Mouse (Mus musculus) small intestine, adult 2 months (tissue): ENCODE data around the gene Tmcc2. TPM values are rescaled to one million over a fixed set of nuclear protein-coding genes. Genes with fewer than 3 reads are reported as not detected.
A peak's percentile ranks its signal among the peaks of the same experiment; 100 is the strongest.

Source experiments
- H3K27ac ChIP-seq: fragments of 200-500 bp; 2 replicates; pipeline ENCODE4 v1.5.1; 2012; ENCODE audit warnings: low read depth, low read length, control low read depth, inconsistent platforms; ENCODE audit not compliant: insufficient read depth
- H3K27me3 ChIP-seq: fragments of 200-500 bp; 2 replicates; pipeline ENCODE4 v1.6.1; 2012; ENCODE audit warnings: mild to moderate bottlenecking, moderate library complexity, low read length, inconsistent platforms; ENCODE audit not compliant: control insufficient read depth, insufficient read depth
- H3K36me3 ChIP-seq: fragments of 200-500 bp; 2 replicates; pipeline ENCODE4 v1.6.1; 2012; ENCODE audit warnings: mild to moderate bottlenecking, low read length, control low read depth, inconsistent platforms; ENCODE audit not compliant: control insufficient read depth, insufficient read depth
- H3K4me1 ChIP-seq: fragments of 200-500 bp; 2 replicates; pipeline ENCODE4 v1.6.1; 2012; ENCODE audit warnings: low read length, inconsistent platforms, mixed read lengths; ENCODE audit not compliant: control insufficient read depth, insufficient read depth, insufficient read length
- H3K4me3 ChIP-seq: fragments of 200-500 bp; 2 replicates; pipeline ENCODE4 v1.5.1; 2012; ENCODE audit warnings: low read depth, mild to moderate bottlenecking, control low read depth, inconsistent platforms, low read length, moderate library complexity
- CTCF ChIP-seq: fragments of 200-500 bp; IDR thresholded peaks from 2 replicates; pipeline ENCODE4 v1.5.1; 2012; ENCODE audit warnings: low read depth, mild to moderate bottlenecking, control low read depth, inconsistent platforms, low read length, moderate library complexity, mixed read lengths; ENCODE audit not compliant: insufficient replicate concordance, insufficient read length; ENCODE audit errors: extremely low read depth
- POLR2A ChIP-seq: fragments of 200-500 bp; IDR thresholded peaks from 2 replicates; pipeline ENCODE4 v1.6.1; 2012; ENCODE audit warnings: low read depth, mild to moderate bottlenecking, control low read depth, inconsistent platforms, low read length, moderate library complexity
- WGBS: fragments of 180-500 bp; shearing (Covaris S2); methylation state at CpG from one replicate; pipeline ENCODE4 v1.1.7; 2018; 5-methylcytosine and 5-hydroxymethylcytosine counted together
- polyA plus RNA-seq: library from polyadenylated mRNA; depleted of rRNA; stranded (reverse); fragments of >200 nt; gene quantifications from 2 replicates; pipeline ENCODE4 v1.2.3, GENCODE M21; 2012

Tmcc2 gene
- polyA plus RNA-seq, 1 experiment: 3.8 TPM

GRCm38 (mm10) chr1:132389886-132390585 is 1.0 kb downstream of the Tmcc2 start:
- peaks cover 22% of the 10 kb centered on the region for H3K27me3 ChIP-seq
- H3K36me3 ChIP-seq: no peaks in the 10 kb centered on the region
- TF ChIP-seq POLR2A (no peak), CTCF (no peak)
- no peaks in the 10 kb centered on the region for H3K4me1 ChIP-seq
- peak overlapping the region; percentile 28 for H3K4me3 ChIP-seq
- 0 out of 2 replicates have a peak overlapping the region, but pooled peaks have one; percentile 73 for H3K27ac ChIP-seq
- 38% methylated on average over 15 of the region's 15 CpGs for WGBS

- 52% methylated on average over 8 of the region's 8 CpGs for WGBS
- no peak overlapping the region for H3K4me3 ChIP-seq
Measured at GRCm38 (mm10) chr1:132388813-132389803, 2.0 kb downstream of the Tmcc2 start.

GRCm38 (mm10) chr1:132387943-132388342 is 3.1 kb downstream of the Tmcc2 start:
- H3K4me1 ChIP-seq: peaks cover 3% of the 10 kb centered on the region
- 44% methylated on average over 4 of the region's 4 CpGs for WGBS
- H3K27ac ChIP-seq: no peak overlapping the region
- H3K36me3 ChIP-seq: no peaks in the 10 kb centered on the region
- H3K27me3 ChIP-seq: peaks cover 18% of the 10 kb centered on the region
- TF ChIP-seq POLR2A (no peak), CTCF (no peak)
- H3K4me3 ChIP-seq: no peak overlapping the region

More at GRCm38 (mm10) chr1:132388813-132389803, 2.0 kb downstream of the Tmcc2 start:
- Histone ChIP-seq H3K4me1 (peaks cover under 1% of the 10 kb centered on the region), H3K27me3 (peaks cover 22% of the 10 kb centered on the region), H3K27ac (peak overlapping the region; percentile 73), H3K36me3 (no peaks in the 10 kb centered on the region)
- TF ChIP-seq CTCF (no peak), POLR2A (no peak)

GRCm38 (mm10) chr1:132386266-132386665 is 4.8 kb downstream of the Tmcc2 start:
- 77% methylated on average over 4 of the region's 4 CpGs for WGBS
- H3K27me3 ChIP-seq: peaks cover 11% of the 10 kb centered on the region; the same call in 1 of the 2 replicates
- peaks cover 3% of the 10 kb centered on the region for H3K4me1 ChIP-seq
- H3K4me3 ChIP-seq: no peak overlapping the region
- no peak for TF ChIP-seq CTCF
- TF ChIP-seq POLR2A: no peak
- H3K27ac ChIP-seq: no peak overlapping the region
- H3K36me3 ChIP-seq: no peaks in the 10 kb centered on the region

DNA sequence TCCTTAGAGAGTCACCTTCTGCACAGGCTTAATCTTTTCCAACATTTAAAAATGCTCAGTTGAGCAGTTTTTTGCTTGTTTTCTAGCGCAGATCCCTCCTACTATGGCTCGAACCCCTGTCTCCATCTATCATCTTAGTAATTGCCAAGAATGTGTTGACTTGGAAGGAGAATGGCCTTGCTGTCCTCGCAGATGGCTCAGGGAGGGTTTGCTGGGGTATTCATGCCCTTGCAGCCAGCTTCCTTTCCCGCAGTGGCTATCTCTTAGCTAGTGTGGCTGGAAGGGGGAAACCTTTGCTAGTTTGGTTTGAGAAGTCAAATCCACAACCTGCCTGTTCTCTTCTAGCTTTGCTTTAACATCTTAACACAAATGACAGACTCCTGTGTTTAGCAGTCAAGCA is 5.4 kb downstream of the Tmcc2 start:
- 63% methylated on average over 4 of the region's 4 CpGs for WGBS
- Histone ChIP-seq H3K36me3 (no peaks in the 10 kb centered on the region), H3K27ac (no peak overlapping the region), H3K27me3 (peaks cover 6% of the 10 kb centered on the region; the same call in 1 of the 2 replicates), H3K4me3 (no peak overlapping the region), H3K4me1 (peaks cover 3% of the 10 kb centered on the region)
- TF ChIP-seq POLR2A (no peak), CTCF (no peak)

GRCm38 (mm10) chr1:132385266-132385665 is 5.8 kb downstream of the Tmcc2 start:
- H3K27ac ChIP-seq: no peak overlapping the region
- H3K4me1 ChIP-seq: peaks cover 3% of the 10 kb centered on the region
- H3K4me3 ChIP-seq: no peak overlapping the region
- no peak for TF ChIP-seq POLR2A
- no peak for TF ChIP-seq CTCF
- peaks cover 4% of the 10 kb centered on the region; the same call in 1 of the 2 replicates for H3K27me3 ChIP-seq
- 52% methylated on average over 14 of the region's 14 CpGs for WGBS
- no peaks in the 10 kb centered on the region for H3K36me3 ChIP-seq

GRCm38 (mm10) chr1:132384001-132384554 is 7.0 kb downstream of the Tmcc2 start:
- Histone ChIP-seq H3K4me1 (peaks cover 3% of the 10 kb centered on the region), H3K27me3 (no peaks in the 10 kb centered on the region), H3K4me3 (no peak overlapping the region), H3K36me3 (no peaks in the 10 kb centered on the region), H3K27ac (no peak overlapping the region)
- 82% methylated on average over 8 of the region's 8 CpGs for WGBS
- no peak for TF ChIP-seq CTCF
- no peak for TF ChIP-seq POLR2A
